Mouse (Mus musculus): ENCODE measurements around the gene Tmem234.

The Tmem234 gene

DNA sequence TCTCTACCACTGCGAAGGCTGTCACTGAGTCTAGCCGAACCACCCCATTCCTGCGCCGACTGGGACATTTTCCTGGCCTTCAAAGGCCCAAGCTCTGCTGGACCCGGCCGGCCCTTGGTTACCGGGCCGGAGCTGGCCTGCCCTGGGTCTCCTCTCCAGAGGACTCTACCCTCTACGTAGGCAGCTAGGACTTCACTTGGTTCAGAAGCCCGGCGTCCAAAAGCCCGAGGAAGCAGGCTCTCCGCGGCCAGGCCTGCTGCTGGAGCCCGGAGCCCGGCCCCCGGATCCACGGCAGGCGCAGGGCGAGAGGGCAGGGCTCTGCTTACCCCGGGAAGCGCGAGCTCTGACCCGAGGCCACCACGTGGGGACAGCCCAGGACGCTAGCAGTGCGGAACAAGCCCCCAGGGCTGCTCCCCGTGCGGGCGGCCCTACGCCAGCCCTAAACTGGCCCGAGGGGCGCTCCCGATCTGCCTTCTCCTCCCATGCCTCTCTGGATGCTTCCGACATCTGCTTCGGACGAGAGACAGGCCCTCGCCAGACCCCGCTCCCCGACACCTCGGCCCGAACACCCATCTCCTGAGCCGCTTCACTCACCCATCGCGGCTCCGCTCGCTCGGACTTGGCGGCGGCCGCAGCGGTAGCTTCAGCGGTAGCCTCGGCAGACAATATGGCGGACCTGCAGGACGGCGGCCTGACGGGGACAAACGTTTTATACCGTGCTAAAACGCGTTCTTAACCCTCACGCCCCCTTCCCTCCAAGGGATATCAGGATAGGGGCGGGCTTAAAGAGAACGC is 71.8 kb downstream of the Tmem234 start, which contains the start of gene Kpna6:
Gene Kpna6, minus strand, starts transcription at position 685 of the 795 bp plus-strand sequence.
- peak; percentile 61 to 74 for DNase-seq (ENCODE audit: low spot score in 2 of 2)

DNA sequence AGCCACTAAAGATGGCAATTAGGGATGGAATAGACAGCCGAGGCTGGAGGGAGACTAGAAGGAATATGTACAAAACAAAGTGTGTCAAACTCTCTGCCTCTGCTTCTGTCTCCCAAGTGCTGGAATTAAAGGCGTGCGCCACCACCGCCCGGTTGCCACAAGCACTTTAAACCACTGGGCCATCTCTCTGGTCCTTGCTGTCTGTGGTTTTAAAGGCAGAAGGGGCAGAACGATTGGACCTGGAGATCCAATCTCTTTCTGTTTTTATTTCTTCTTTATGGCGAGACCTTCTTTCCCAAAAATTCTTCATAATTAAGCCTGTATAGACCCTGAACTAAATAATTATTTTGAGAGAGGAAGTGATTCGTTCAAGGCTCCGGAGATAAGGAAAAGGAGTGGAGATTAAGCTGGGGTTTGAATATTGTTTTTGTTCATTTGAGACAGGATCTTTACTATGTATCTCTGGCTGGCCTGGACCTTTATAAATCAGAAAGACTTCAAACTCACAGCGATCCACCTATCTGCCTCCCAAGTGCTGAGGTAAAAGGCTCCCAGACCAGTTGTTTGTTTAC is 72.5 kb downstream of the Tmem234 start:
- no peak for DNase-seq (ENCODE audit: low spot score in 2 of 2)

All from thymus, postnatal 10 days (tissue).